Mouse (Mus musculus) ES-Bruce4 (cell line): Measurements from ENCODE around the gene Cyp39a1. TPM values are rescaled to one million over a fixed set of nuclear protein-coding genes. Genes with fewer than 3 reads are reported as not detected.

ENCODE experiments used
- H3K27ac ChIP-seq: 2 replicates; pipeline ENCODE4 v1.5.1; 2012; ENCODE audit warnings: low read length, inconsistent platforms; ENCODE audit not compliant: insufficient read depth
- H3K27me3 ChIP-seq: 2 replicates; pipeline ENCODE4 v1.6.1; 2012; ENCODE audit warnings: mild to moderate bottlenecking, low read length, inconsistent platforms; ENCODE audit not compliant: control insufficient read depth, poor library complexity, insufficient read depth, severe bottlenecking
- H3K36me3 ChIP-seq: 2 replicates; pipeline ENCODE4 v1.6.1; 2012; ENCODE audit warnings: inconsistent platforms, mild to moderate bottlenecking, low read length, moderate library complexity; ENCODE audit not compliant: control insufficient read depth, poor library complexity, insufficient read depth, severe bottlenecking
- H3K4me1 ChIP-seq: one replicate; pipeline ENCODE4 v1.8.1; 2011; ENCODE audit warnings: low read length; ENCODE audit not compliant: control insufficient read depth, insufficient read depth
- H3K4me3 ChIP-seq: 2 replicates; pipeline ENCODE4 v1.5.1; 2011; ENCODE audit warnings: low read depth, mild to moderate bottlenecking, low read length
- H3K9ac ChIP-seq: 2 replicates; pipeline ENCODE4 v1.6.1; 2012; ENCODE audit warnings: low read depth, mild to moderate bottlenecking, inconsistent platforms; ENCODE audit not compliant: poor library complexity, severe bottlenecking
- H3K9me3 ChIP-seq: replicated peaks from 2 replicates; pipeline ENCODE4 v1.6.1; 2012; ENCODE audit warnings: mild to moderate bottlenecking, low read length, inconsistent platforms; ENCODE audit not compliant: control insufficient read depth, poor library complexity, insufficient read depth, severe bottlenecking
- CTCF ChIP-seq: IDR thresholded peaks from one replicate; pipeline ENCODE4 v1.8.1; 2011; ENCODE audit warnings: low read depth, low read length
- EP300 ChIP-seq: IDR thresholded peaks from 2 replicates; pipeline ENCODE4 v1.6.1; 2011; ENCODE audit warnings: low read depth, low read length; ENCODE audit not compliant: insufficient read depth
- POLR2A ChIP-seq: IDR thresholded peaks from one replicate; pipeline ENCODE4 v1.8.1; 2011; ENCODE audit warnings: low read length; ENCODE audit not compliant: insufficient read depth
- polyA plus RNA-seq: library from polyadenylated mRNA; stranded (reverse); fragments of >200 nt; gene quantifications from 2 replicates; pipeline ENCODE4 v1.2.4, GENCODE M21; 2011; ENCODE audit warnings: low read depth; ENCODE audit not compliant: missing spikeins, insufficient read depth, insufficient read length

The Cyp39a1 gene
- polyA plus RNA-seq, result 8.1 and 9.3 TPM in 2 replicates

DNA sequence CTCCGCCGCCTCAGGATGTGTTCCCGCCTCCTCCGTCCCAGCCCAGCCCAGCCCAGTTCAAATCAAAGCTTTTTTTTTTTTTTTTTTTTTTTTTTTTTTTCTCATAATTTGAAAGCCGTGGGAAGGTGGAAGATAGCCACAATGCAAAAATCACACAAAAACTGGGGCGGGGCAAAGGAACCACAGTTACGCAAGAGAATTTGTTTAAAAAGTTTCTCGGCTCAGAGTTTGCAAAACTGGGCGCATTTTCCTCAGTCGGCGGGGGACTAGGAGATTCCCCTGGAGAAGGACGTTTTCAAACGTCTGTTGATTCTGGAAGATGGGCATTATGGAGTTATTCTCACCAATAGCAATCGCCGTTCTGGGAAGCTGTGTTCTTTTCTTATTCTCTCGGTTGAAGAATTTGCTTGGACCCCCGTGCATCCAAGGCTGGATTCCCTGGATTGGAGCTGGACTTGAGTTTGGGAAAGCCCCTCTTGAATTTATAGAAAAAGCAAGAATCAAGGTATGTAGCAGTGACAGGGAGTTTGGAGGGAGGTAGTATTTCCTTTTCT, at the start of gene Cyp39a1:
Gene Cyp39a1, plus strand, starts transcription at position 136 of the 554 bp plus-strand sequence.
- Histone ChIP-seq H3K27ac (no peak within 1 kb of the TSS), H3K36me3 (no peaks in the 10 kb centered on the region), H3K4me1 (no peaks in the 10 kb centered on the region), H3K27me3 (no peaks in the 10 kb centered on the region), H3K9me3 (no peaks in the 10 kb centered on the region), H3K4me3 (peak within 1 kb of the TSS; percentile 86), H3K9ac (peak within 1 kb of the TSS; percentile 79)
- TF ChIP-seq CTCF, result no peak
- TF ChIP-seq POLR2A, result no peak
- no peak for TF ChIP-seq EP300

DNA sequence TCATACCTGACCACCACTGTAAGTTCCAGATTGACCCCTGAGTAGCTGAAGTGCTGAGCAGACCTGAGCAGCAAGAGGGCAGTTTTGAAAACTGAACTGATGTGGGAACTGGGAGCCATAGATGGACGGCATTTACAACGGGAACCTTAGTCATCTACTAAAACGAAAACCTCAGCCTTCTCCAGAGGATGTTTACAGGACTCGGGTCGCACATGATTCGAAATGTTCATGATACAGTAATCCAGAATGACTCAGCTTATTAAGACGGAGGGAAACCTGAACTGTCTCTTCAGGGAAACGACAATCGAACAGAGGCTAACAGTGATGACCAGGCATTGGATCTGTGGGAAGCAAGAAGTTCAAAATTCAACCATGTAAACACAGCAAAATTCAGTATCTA, 48.1 kb upstream of the Cyp39a1 start:
- Histone ChIP-seq H3K36me3 (no peaks in the 10 kb centered on the region), H3K4me3 (no peak overlapping the region), H3K9me3 (no peaks in the 10 kb centered on the region; the same call in 1 of the 2 replicates), H3K9ac (no peak overlapping the region), H3K4me1 (no peaks in the 10 kb centered on the region), H3K27me3 (peaks cover 1% of the 10 kb centered on the region; the same call in 1 of the 2 replicates), H3K27ac (no peak overlapping the region)
- TF ChIP-seq POLR2A (no peak), EP300 (no peak), CTCF (no peak)

DNA sequence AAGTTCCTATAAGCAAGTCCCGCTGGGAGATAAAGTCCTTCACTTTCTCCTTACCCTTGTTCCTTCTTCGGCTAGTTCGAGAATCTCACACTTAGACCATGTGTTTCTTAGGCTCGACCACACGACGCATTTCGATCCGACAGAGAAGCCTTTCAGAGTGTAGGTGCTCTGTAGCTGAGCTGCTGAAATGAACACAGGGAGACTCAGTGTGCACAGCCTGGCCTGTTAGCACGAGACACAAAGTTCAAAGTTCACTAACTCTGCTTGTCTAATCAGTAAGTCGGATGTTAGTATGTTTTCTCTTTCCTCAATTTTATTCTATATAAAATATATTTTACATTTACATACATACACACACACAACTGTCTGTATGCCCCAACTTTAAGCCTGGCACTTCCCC, 45.1 kb upstream of the Cyp39a1 start:
- H3K4me3 ChIP-seq, result no peak overlapping the region

DNA sequence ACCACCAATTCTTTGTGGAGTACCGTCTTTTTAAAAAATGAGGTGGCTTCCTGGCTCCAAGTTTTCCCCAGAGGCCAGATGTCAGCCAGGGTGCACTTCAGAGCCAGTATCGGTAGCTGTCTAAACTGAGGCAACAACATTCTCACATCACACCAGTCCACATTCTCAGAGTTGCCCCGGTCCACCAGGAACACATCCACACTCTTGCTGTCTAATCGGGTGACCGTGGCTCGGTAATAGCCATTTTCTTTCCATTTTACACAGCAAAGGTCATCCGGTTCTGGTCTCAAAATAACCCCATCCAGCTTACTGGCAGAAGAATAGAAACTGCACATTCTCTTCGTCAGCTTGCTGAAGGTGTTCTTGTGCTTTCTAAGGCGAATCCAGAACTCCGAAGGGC, 39.0 kb upstream of the Cyp39a1 start:
- Histone ChIP-seq H3K4me1 (peaks cover 2% of the 10 kb centered on the region), H3K27me3 (peaks cover 10% of the 10 kb centered on the region), H3K4me3 (no peak overlapping the region), H3K36me3 (no peaks in the 10 kb centered on the region), H3K9ac (no peak overlapping the region), H3K27ac (no peak overlapping the region), H3K9me3 (no peaks in the 10 kb centered on the region)
- no peak for TF ChIP-seq CTCF
- TF ChIP-seq POLR2A, result no peak
- no peak for TF ChIP-seq EP300

More for the DNA sequence above, 45.1 kb upstream of the Cyp39a1 start:
- H3K36me3 ChIP-seq, result no peaks in the 10 kb centered on the region
- no peaks in the 10 kb centered on the region for H3K4me1 ChIP-seq
- H3K27me3 ChIP-seq, result peaks cover 1% of the 10 kb centered on the region; the same call in 1 of the 2 replicates
- H3K9me3 ChIP-seq, result no peaks in the 10 kb centered on the region; the same call in 1 of the 2 replicates
- H3K9ac ChIP-seq, result no peak overlapping the region
- TF ChIP-seq EP300, result no peak
- no peak for TF ChIP-seq POLR2A
- no peak for TF ChIP-seq CTCF
- no peak overlapping the region for H3K27ac ChIP-seq

DNA sequence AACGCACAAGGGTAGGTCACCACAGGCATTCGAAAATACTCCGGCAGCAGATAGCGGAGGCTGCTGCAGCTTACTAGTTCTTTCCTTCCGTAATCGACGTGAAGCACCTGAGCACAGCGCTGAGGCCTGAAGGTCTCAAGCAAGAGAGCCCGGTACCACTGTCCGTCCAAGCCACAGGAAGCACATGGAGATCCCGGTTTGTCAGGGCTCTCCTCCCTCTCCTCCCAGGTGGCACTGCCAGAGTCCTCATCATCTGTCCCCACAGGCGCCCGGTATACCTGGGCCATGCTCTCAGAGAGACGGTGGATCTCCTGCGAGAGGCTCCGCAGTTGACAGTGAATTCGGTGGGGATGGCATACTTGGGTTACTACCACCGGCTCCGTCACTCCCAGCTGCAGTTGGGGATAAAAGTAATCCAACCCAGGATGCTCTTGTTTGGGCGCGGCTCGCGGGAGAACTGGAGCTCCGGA, 38.2 kb upstream of the Cyp39a1 start:
- Histone ChIP-seq H3K9ac (no peak overlapping the region), H3K27me3 (peaks cover 12% of the 10 kb centered on the region), H3K9me3 (no peaks in the 10 kb centered on the region), H3K36me3 (no peaks in the 10 kb centered on the region), H3K4me3 (peak overlapping the region; percentile 59; the same call in 1 of the 2 replicates), H3K4me1 (peaks cover 2% of the 10 kb centered on the region), H3K27ac (no peak overlapping the region)
- no peak for TF ChIP-seq EP300
- no peak for TF ChIP-seq POLR2A
- TF ChIP-seq CTCF, result no peak

DNA sequence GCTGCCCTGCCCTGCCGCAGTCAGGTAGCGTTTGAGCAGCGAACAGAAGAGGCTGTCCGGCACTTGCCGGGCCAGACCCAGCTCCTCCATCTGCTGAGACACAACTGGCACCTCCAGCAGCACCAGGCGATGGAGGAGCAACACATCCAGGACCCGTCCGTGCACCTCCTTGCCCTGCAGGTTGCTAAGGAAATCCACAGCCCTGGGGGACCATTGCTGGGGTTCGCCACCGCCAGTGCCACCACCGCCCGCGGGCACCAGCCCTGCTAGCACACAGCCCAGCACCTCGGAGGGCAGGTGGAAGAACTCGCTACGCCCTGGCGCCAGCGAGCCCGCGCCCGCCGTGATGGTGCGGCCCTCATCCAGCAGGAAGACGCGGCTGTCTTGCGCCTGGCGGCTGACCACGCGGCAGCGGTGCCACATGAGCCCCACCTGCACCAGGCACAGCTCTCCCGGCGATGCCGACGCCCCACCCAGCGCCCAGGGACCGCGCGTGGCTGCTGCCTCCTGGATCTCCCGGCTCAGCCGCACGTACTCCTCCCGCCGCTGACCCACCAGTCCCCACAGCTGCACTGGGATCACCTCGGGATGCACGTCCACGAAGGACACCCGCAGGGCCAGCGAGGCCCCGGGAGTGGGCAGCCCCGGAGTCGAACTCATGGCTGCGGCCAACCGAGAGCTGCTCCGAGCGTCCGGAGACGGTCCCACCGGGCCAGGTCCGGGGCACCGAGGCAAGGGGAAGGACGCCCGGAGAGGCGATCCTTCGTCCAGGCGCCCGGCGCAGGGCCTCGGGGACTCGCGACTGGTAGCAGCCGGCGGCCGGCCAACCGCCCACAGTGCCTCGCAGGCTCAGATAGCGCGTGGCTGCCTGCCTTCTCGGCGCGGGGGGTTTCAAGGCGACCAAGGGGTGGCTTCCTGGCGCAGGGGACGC, 37.5 kb upstream of the Cyp39a1 start, which contains the start of gene Tdrd6:
Gene Tdrd6, minus strand, starts transcription at position 804 of the 931 bp plus-strand sequence.
- H3K27me3 ChIP-seq, result peaks cover 12% of the 10 kb centered on the region
- H3K9me3 ChIP-seq, result no peaks in the 10 kb centered on the region
- peak within 1 kb of the TSS; percentile 59 for H3K4me3 ChIP-seq
- no peaks in the 10 kb centered on the region for H3K36me3 ChIP-seq
- TF ChIP-seq EP300 (no peak), CTCF (no peak), POLR2A (no peak)
- H3K4me1 ChIP-seq, result peaks cover 2% of the 10 kb centered on the region
- no peak within 1 kb of the TSS for H3K27ac ChIP-seq
- H3K9ac ChIP-seq, result peak within 1 kb of the TSS; percentile 37; the same call in 1 of the 2 replicates
